Mouse (Mus musculus): ENCODE data around the gene Tia1.
"Not testable (repeated sequence)": the region's sequence is repeated elsewhere in the genome, so short reads cannot be mapped to it uniquely, and the experiment has no call there.

Gene Tia1

GRCm38 (mm10) chr6:86404100-86404861, at the start of gene Tia1:
Gene Tia1 (plus strand): TSS chr6:86404219.
- peak; percentile 96 for DNase-seq (ENCODE audit: extremely low spot score)

DNA sequence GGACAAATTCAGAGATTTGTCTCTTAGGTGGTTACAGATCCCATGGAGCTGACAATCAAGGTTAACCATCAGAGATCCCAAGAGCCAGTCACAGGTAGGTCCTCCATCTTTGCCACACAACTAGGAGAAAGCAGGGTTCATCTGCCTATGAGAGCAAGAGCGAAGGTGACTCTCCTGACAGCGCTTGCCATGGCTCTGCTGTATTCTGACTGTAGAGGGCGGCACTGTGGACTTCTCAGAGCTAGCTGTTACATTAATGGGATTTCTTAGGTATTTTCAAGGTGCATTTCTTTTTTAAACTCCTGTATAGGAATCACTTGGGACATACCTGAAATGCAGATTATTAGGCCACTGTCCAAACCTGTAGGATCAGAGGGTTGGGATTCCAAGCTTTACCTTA, 49.1 kb upstream of the Tia1 start:
- DNase-seq (ENCODE audit: extremely low spot score): no peak

DNA sequence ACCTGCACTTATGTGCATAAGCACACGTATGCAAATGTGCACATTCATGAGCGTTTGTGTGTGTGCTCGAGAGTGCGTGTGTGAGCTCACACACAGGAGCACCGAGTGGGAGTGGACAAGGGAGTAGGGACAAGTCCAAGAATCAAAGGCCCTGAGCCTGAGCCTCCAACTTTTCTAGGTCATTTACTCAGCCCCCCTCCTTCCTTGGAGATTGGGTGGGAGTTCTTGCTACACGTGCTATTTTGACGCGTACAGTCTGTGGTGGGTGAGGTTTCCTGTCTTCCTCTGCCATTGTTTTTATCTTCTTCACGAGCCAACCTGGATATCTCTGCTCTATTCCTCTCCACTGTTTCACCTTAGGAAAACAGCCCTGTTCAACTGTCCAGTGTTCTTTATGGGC, 47.1 kb upstream of the Tia1 start:
- no peak for DNase-seq (ENCODE audit: extremely low spot score)

GRCm38 (mm10) chr6:86360691-86361090, 43.3 kb upstream of the Tia1 start:
- DNase-seq (ENCODE audit: extremely low spot score): no peak

DNA sequence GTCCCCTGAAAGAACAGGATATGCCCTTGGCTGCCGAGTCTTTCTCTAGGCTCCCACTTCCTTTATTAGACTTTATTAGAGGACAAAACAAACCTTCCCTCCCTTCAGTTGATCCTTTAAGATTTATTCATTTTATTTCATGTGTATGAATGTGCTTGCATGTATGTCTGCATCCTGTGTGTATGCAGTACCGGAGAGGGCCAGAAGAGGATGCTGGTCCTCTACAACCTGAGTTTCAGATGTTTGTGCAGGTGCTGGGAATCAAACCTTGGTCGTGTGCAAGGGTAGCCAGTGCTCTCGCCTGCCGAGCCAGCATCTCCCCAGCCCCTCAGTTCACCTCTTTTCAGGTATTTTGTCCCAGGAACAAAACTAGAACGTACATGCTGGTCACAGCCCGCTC, 42.6 kb upstream of the Tia1 start:
- DNase-seq (ENCODE audit: extremely low spot score): no peak

GRCm38 (mm10) chr6:86364442-86365141, 39.4 kb upstream of the Tia1 start:
- DNase-seq (ENCODE audit: extremely low spot score): peak; percentile 82

- peak; percentile 100 for DNase-seq (ENCODE audit: extremely low spot score)
Observed at GRCm38 (mm10) chr6:86365371-86366124, 38.5 kb upstream of the Tia1 start, which contains the start of gene Fam136a. Gene Fam136a (plus strand): TSS chr6:86365646.

DNA sequence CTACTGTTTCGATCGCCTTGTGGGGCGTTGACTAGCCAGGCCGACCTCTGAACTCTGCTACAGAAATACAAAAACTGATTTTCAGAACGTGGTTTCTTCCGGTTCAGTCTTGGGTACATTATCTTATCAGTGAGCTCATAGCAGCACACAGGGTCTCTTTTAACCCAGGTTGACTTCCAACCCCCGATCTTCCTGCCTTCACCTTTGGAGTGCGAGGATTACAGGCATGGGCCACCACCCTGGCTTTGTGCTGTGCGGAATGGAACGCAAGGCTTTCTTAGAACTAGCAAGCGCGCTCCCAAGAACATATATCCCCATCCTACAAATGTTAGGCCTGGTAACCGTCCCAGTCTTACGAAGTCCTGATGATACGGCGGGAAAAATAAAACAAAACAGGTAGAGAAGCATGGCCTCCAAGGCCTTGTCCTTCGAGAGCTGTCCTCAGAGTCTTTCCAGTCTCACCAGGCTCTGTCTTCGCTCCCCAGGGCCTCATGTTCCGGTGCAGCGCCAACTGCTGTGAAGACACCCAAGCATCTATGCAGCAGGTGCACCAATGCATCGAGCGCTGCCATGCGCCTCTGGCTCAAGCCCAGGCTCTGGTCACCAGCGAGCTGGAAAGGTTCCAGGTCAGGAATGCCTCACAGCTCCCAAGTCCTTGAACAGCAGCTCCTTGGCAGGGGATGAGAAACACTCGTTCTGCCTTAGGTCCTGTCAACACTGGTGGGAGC, 37.7 kb upstream of the Tia1 start:
- no peak for DNase-seq (ENCODE audit: extremely low spot score)

DNA sequence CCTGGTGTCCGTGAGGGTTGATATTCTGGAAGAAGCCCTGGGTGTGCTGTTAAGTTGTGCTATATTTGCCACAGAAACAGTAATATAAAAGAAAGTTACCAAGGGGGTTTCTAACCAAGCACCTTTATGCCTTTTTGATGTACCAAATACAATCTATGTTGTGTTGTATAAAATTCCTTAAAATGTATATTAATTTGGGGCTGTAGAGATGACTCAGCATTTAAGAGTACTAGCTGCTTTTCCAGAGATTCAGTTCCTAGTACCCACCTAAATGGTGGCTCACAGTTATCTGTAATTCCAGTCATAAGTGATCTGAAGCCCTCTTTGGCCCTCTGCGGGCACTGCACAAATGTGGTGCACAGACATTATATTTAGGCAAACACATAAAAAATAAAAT, 37.2 kb upstream of the Tia1 start:
- no peak for DNase-seq (ENCODE audit: extremely low spot score)

DNA sequence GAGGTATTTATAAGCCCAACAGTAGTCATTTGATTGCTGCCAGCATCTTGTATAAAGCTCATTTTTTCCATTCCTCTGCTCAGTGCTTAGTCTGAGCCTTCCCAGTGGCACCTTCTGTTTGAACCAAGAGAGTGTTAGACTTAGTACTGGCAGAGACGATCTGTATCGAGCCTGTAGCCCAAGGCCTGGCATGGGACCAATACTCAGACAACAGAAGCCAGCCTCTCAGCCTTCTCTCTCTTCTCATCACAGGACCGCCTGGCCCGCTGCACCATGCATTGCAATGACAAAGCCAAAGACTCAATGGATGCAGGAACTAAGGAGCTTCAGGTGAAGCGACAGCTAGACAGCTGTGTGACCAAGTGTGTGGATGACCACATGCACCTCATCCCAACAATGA, 35.5 kb upstream of the Tia1 start:
- no peak for DNase-seq (ENCODE audit: extremely low spot score)

DNA sequence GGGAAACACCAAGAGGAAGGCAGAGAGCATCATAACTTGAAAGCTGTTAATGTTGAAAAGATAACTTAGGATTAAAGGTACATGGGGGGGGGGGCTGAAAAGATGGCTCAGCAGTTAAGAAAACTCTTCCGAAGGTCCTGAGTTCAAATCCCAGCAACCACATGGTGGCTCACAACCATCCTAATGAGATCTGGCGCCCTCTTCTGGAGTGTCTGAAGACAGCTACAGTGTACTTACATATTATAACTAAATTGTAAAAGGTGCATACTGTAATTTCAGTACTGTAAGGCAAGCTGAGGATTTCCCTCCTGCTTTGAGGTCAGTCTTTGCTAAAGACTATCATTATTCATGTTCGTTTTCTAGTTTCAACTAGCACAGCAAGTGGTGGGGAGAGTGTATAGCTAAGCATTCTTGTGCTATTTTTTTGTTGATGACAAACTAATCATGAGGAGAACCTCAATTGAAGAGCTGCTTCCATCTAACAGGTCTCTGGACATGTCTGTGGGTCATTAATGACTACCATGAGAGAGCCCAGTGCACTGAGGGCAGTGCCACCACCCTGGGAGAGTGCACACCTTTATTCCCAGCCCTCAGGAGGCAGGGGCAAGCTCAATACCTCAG, 33.8 kb upstream of the Tia1 start:
- no peak for DNase-seq (ENCODE audit: extremely low spot score)

DNA sequence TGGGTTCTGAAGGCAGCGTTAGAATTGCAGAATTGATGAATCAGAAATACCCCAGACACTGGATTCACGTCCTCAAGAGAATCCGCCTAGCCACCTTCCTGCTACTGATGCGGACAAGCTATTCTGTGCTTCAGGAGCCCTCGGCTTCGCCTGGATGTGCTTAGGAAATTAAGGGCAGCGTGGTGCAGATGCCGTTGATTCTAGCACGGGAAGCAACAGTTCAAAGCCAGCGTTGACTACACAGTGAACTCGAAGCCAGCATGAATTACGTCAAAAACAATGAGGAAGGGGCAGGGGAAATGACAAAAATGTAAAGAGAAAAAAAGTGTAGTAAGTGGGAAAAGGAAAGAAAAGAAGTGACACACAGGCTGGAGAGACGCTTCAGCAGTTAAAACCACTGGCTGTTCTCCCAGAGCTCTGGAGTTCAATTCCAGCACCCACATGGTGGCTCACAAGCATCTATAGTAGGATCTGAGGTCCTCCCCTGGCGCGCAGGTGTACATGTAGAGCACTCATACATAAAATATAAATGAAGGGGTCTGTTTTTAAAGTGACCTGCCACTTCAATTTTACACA, 33.2 kb upstream of the Tia1 start, which contains the start of gene Snrpg:
Snrpg (plus strand) TSS at position 541 of the 576 bp plus-strand sequence.
- DNase-seq (ENCODE audit: extremely low spot score): no peak

DNA sequence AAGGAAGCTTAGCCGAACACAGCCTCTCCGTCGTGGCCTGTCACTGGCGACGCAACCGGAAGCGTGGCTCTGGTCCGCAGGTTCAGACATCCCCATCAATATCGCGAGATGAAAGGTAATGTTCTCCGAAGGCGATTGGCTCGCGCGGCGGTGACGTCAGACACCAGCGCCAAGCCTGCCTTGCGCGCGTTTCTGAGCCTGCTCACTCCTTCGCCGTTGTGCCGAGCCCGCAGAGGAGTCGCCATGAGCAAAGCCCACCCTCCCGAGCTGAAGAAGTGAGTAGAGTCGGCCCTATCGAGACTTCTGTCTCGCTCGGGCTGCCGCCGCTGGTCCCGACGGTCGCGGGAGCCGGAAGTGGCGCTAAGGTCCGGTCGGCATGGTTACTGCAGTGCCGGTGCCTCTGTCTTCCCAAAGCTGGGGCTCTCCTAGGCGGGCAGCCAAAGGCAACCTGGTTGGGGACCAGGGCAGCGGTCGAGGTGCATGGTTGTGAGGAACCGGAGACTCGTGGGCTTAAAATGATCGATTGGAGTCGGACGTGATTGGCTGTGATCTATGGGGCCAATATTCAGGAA, 32.6 kb upstream of the Tia1 start:
- DNase-seq (ENCODE audit: extremely low spot score): peak; percentile 96

- no peak for DNase-seq (ENCODE audit: extremely low spot score)
Observed at GRCm38 (mm10) chr6:86371950-86372516, 32.0 kb upstream of the Tia1 start.

GRCm38 (mm10) chr6:86373556-86373955, 30.5 kb upstream of the Tia1 start:
- DNase-seq (ENCODE audit: extremely low spot score): no peak

- no peak for DNase-seq (ENCODE audit: extremely low spot score)
Observed at GRCm38 (mm10) chr6:86378341-86378740, 25.7 kb upstream of the Tia1 start.

GRCm38 (mm10) chr6:86380112-86380511, 23.9 kb upstream of the Tia1 start:
- DNase-seq (ENCODE audit: extremely low spot score): not testable (repeated sequence)

- DNase-seq (ENCODE audit: extremely low spot score): no peak
Observed at GRCm38 (mm10) chr6:86382551-86382950, 21.5 kb upstream of the Tia1 start.

- DNase-seq (ENCODE audit: extremely low spot score): no peak
Observed at GRCm38 (mm10) chr6:86383370-86383769, 20.6 kb upstream of the Tia1 start.

DNA sequence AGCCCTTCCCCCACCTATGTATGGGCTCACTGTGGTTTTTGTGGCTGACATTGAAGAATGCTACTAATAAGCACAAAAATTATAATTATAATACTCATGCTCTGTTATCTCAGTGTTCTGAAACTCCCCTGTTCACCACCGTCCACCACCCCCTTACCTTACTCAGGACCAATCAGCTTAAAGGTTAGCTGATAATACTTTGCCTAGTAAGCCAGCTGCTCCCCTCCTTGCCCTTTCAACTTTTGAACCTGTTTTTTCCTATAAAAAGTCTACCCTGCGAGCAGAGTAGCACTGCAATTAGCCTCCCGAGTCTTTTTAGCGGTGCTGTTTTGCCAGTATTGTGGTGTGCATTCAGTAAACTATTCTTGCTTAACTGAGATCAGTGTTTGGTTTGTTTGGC, 19.3 kb upstream of the Tia1 start:
- DNase-seq (ENCODE audit: extremely low spot score): no peak
